Mouse (Mus musculus) heart, postnatal 10 days (tissue): ENCODE measurements around the gene Entpd7. TPM values are rescaled to one million over a fixed set of nuclear protein-coding genes. Genes with fewer than 3 reads are reported as not detected.

ENCODE experiments used
- DNase-seq, 2 experiments: peaks; one replicate each; pipeline ENCODE4 v3.0.0; 2021
- intact Hi-C: fragments of 180-260 bp; cut with DNase I; formaldehyde crosslinking; loops from one replicate; pipeline ENCODE4 v1.15.1; 2025
- total RNA-seq, 2 experiments: library from RNA; stranded (reverse); gene quantifications; 2 replicates each; pipeline ENCODE4 v1.2.3; 2021

The Entpd7 gene
- total RNA-seq, 2 experiments from 2014 or later: 5.4 to 5.7 TPM

- intact Hi-C loops: no loop called here
- no peak for DNase-seq
These were observed 72.9 kb downstream of the Entpd7 start for GRCm38 (mm10) chr19:43762410-43762809.

GRCm38 (mm10) chr19:43766451-43766850 is 77.0 kb downstream of the Entpd7 start:
- intact Hi-C loops: no loop called here
- no peak for DNase-seq

GRCm38 (mm10) chr19:43767549-43768322 is 78.3 kb downstream of the Entpd7 start:
- intact Hi-C loops: no loop called here
- no peak for DNase-seq

DNA sequence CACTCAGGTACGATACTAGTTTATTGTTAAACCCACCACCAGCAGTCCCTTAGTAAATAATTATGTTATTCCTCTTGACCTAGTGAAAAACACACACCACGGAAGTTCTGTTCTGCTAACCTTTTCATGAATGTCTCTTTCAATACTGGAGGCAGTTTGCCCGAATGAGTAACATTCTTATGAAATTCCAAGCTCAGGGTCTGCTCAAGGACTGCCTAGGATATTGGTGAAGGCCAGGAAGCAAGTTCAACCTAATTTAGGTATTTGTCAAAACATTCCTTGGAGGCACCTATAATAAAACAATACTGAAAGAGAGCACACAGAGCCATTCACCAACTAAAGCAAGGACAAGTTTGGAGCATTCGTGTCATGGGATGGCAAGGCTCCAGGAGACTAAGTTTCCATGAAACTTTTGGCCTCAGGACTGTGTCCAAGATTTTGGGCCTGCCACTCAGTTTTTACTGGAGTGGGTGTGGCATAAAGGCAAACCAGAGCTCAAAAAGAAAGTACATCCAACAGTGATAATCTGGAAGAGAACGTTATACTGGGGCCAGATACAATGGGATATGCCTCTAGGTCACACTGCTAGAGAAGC is 80.0 kb downstream of the Entpd7 start:
- intact Hi-C loops: no loop called here
- DNase-seq: no peak

DNA sequence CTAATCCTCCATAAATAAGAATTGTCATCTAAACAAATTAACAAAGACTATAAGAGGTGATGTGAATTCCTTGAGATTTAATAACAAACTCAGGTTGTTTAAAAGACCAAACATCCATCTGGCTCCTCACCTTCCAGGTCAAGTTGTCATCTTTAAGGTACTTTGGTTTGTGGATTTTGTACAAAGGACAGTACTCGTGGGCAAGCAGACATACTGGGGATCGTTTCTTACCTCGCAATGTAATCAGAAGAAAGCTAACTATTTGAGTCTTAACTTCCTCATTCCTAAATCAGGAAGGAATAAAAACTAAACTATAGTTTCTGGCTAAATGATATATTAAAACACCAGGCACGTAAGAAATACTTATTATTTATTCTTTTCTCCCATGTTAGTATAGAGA is 81.1 kb downstream of the Entpd7 start:
- no peak for DNase-seq
- intact Hi-C loops: no loop called here

- intact Hi-C loops: no loop called here
- DNase-seq: no peak
These were observed 82.1 kb downstream of the Entpd7 start for GRCm38 (mm10) chr19:43771499-43771969.

DNA sequence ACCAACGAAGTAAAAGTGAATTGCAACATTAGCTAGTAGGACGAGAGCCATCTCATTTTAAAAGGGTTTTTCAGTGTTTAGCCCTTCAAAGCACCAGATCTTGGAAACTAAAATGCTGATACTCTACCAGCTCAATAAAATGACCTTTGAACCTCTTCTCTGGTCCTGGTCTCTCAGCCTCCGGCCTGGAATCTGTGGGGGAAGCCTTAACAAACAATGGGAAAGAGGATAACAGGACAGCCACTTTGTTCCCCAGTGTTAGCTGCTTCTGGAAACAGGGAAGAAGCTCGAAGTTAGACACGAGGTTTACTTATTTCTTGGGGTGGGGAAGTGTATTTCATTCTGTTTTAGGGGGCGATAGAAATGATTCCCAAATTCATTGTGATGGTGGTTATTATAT is 82.8 kb downstream of the Entpd7 start:
- intact Hi-C loops: no loop called here
- DNase-seq: no peak

DNA sequence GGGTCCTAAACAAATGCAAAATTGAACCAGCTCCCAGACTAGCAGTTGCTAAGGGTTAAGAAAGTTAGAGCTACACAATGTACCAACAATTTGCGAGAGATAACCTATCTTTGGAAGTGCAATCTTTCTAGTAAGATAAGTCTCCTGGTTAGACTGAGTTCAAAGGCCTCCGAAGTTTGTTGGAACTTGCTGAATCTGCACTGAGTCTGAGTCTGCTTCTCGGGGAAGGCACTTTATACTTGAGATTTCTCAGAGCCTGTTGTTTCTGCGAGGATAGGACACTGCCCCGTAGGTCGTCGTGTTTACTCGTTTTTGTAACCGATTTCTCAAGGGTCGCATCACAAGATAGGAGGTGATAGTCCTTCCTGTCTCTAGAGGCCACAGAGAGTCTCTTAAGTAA is 86.0 kb downstream of the Entpd7 start:
- DNase-seq: no peak
- intact Hi-C loops: no loop called here

DNA sequence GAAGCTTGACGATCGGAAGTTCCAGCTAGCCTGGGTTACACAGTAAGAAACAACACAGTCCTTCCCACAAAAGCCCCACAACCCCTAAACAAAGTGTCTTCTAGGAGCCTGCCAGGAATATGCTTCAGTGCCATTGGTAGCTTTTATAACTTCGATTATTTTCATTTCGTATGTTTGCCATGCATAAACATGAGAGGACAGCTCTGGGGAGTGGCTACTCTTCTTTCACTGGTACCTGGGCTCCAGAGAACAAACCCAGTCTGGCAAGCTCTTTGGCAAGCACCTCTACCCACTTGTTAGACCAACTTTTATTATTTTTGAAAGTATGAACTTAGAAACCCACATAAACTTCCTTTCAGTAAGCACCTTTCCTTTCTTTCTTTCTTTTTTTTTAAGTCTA is 87.1 kb downstream of the Entpd7 start:
- intact Hi-C loops: no loop called here
- no peak for DNase-seq

DNA sequence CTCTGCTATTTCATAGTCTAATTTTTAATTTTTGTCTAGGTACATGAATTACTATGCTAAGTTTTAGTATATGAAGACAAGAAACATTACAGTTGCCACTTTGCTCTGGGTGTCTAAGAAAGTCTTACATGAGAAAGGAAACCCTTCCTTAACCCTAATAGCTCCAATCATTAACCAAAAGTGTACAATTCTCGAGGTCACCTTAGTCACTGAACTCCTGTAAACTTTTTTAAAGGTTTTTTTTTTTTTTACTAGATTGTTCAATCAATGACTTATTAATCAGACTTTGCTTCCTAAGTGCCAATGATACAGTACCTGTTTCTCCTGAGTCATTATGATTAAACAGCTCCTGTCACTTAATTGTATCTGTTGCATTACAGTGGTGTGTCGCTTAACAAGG is 87.8 kb downstream of the Entpd7 start:
- intact Hi-C loops: no loop called here
- DNase-seq: no peak

DNA sequence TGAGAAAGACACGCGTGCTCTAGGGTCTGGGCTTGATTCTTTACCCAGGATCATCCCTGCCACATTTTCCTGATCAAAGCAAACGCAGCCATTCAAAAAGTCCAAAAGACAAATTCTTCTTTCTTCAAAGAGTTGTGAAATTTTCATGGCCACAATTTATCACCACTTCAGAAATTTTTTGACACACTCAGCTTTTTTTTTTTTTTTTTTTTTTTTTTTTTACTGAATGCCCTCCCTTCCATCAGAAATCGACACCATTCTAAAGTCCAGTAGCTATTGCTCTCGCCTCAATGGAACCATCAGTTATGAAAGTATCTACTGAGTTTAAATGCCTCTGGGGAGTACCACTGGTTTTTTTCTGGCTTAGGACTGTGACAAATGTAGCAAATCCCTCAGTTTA is 90.9 kb downstream of the Entpd7 start:
- DNase-seq: no peak
- intact Hi-C loops: no loop called here

DNA sequence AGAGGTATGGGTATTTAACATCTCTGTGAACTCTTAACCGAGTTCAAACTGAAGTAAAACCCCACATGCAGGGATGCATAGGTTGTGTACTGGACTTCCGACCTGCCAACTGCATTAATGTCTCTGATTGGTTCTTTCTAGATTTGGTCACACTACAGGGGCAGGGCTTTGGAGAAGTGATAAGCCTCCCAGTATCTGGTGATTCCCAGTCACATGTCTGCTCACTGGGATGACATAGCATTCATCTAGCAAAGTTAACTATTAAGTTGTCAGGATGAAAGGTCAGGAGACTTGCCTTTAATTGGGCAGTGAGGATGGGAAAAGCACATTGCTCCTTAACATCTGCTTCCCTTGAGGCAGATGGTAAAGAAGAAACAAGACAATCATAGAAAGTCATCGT is 92.5 kb downstream of the Entpd7 start, which contains the start of gene Abcc2:
Gene Abcc2 (plus strand): TSS at position 213 of the 400 bp plus-strand sequence.
- no peak for DNase-seq
- intact Hi-C loops: no loop called here

Other genes starting within 250 kb of the Entpd7 start
- under 1 TPM; 0.05 to 0.37 TPM for gene Cnnm1, start 249.2 kb upstream of the Entpd7 start, total RNA-seq
- gene Got1, start 165.1 kb upstream of the Entpd7 start, total RNA-seq: 100 to 1,000 TPM; 438 to 489 TPM
- gene Nkx2-3, start 77.3 kb upstream of the Entpd7 start, total RNA-seq: not detected
- gene Slc25a28, start 14.8 kb upstream of the Entpd7 start, total RNA-seq: 10 to 100 TPM; 22.0 to 23.3 TPM
- gene Cutc, start 63.3 kb downstream of the Entpd7 start, total RNA-seq: 10 to 100 TPM in 1 of 2 experiments, 1 to 10 TPM in 1; 9.8 to 11.6 TPM
- 10 to 100 TPM; 32.0 to 38.3 TPM for gene Cox15, start 63.3 kb downstream of the Entpd7 start, total RNA-seq
- gene Abcc2, start 92.5 kb downstream of the Entpd7 start, total RNA-seq: not detected